In genomic region chr19:45627036-45627435, GRCm38 (mm10) we compare ENCODE assay signal across 15 mouse cellular contexts.
"Had no signal": no experiment of that assay in that cellular context is flagged by ENCODE, and none has a peak within 500 bp of the region (broad histone marks: within the 10 kb centered on the region; RNA-seq: fewer than 3 reads in every experiment).

No protein-coding gene starts in this region.

- H3K27ac ChIP-seq: liver, embryonic 15.5 days; midbrain, embryonic 10.5 days; midbrain, embryonic 12.5 days; neural tube, embryonic 12.5 days; stomach, embryonic 15.5 days; stomach, postnatal 0 days had no signal

- H3K9ac ChIP-seq: liver, embryonic 15.5 days; lung, embryonic 14.5 days; midbrain, embryonic 12.5 days; neural tube, embryonic 12.5 days; stomach, embryonic 15.5 days had no signal

- H3K9me3 ChIP-seq: liver, embryonic 15.5 days; midbrain, embryonic 10.5 days; midbrain, embryonic 12.5 days; neural tube, embryonic 12.5 days; stomach, embryonic 15.5 days had no signal

- H3K4me2 ChIP-seq: liver, embryonic 15.5 days; lung, embryonic 14.5 days; midbrain, embryonic 12.5 days; neural tube, embryonic 12.5 days; stomach, embryonic 15.5 days had no signal

- DNase-seq: lung, adult 18-20 months; lung, embryonic 14.5 days; lung, postnatal 10 days; lung, postnatal 4 days; midbrain, embryonic 14.5 days; right cerebral cortex, postnatal 14 days; thymus, adult 2 months; thymus, postnatal 25 days; thymus, postnatal 4 days had no signal

- H3K4me3 ChIP-seq: liver, embryonic 15.5 days; midbrain, embryonic 10.5 days; midbrain, embryonic 12.5 days; neural tube, embryonic 12.5 days; stomach, embryonic 15.5 days had no signal

- H3K27me3 ChIP-seq: liver, embryonic 15.5 days; neural tube, embryonic 12.5 days; stomach, embryonic 15.5 days had no signal

- H3K4me1 ChIP-seq: stomach, embryonic 15.5 days had no signal
